Mouse (Mus musculus): ENCODE measurements around the gene Met. TPM values are rescaled to one million over a fixed set of nuclear protein-coding genes. Genes with fewer than 3 reads are reported as not detected.

The Met gene
- polyA plus RNA-seq, 1 experiment = 6.8 TPM

- 62% methylated on average over 2 of the region's 2 CpGs for WGBS
- DNase-seq (ENCODE audit: low read depth, low spot score) = no peak
These were observed 24.8 kb downstream of the Met start for GRCm38 (mm10) chr6:17488291-17488817.

- no peak for DNase-seq (ENCODE audit: low read depth, low spot score)
- 63% methylated on average over 2 of the region's 2 CpGs for WGBS
These were observed 27.2 kb downstream of the Met start for GRCm38 (mm10) chr6:17490786-17491185.

- no peak for DNase-seq (ENCODE audit: low read depth, low spot score)
- WGBS = 87% methylated on average over 10 of the region's 10 CpGs
These were observed 27.9 kb downstream of the Met start for GRCm38 (mm10) chr6:17491502-17491901.

- 78% methylated on average over 8 of the region's 8 CpGs for WGBS
- no peak for DNase-seq (ENCODE audit: low read depth, low spot score)
These were observed 28.5 kb downstream of the Met start for GRCm38 (mm10) chr6:17492062-17492461.

- DNase-seq (ENCODE audit: low read depth, low spot score) = no peak
- 92% methylated on average over 1 of the region's 1 CpGs for WGBS
These were observed 31.8 kb downstream of the Met start for GRCm38 (mm10) chr6:17495413-17495812.

- WGBS = 54% methylated on average over 4 of the region's 4 CpGs
- DNase-seq (ENCODE audit: low read depth, low spot score) = no peak
These were observed 33.8 kb downstream of the Met start for GRCm38 (mm10) chr6:17497366-17497765.

- DNase-seq (ENCODE audit: low read depth, low spot score) = no peak
- WGBS = 80% methylated on average over 8 of the region's 8 CpGs
These were observed 35.2 kb downstream of the Met start for GRCm38 (mm10) chr6:17498801-17499200.

GRCm38 (mm10) chr6:17501440-17501839, 37.8 kb downstream of the Met start:
- WGBS = 65% methylated on average over 4 of the region's 4 CpGs
- DNase-seq (ENCODE audit: low read depth, low spot score) = no peak

GRCm38 (mm10) chr6:17502311-17502710, 38.7 kb downstream of the Met start:
- 29% methylated on average over 1 of the region's 1 CpGs for WGBS
- no peak for DNase-seq (ENCODE audit: low read depth, low spot score)

- no peak for DNase-seq (ENCODE audit: low read depth, low spot score)
- 39% methylated on average over 3 of the region's 3 CpGs for WGBS
These were observed 40.1 kb downstream of the Met start for GRCm38 (mm10) chr6:17503724-17504123.

- 91% methylated on average over 3 of the region's 3 CpGs for WGBS
- no peak for DNase-seq (ENCODE audit: low read depth, low spot score)
These were observed 41.9 kb downstream of the Met start for GRCm38 (mm10) chr6:17505530-17505929.

- WGBS = 51% methylated on average over 2 of the region's 2 CpGs
- DNase-seq (ENCODE audit: low read depth, low spot score) = no peak
These were observed 43.2 kb downstream of the Met start for GRCm38 (mm10) chr6:17506831-17507230.

GRCm38 (mm10) chr6:17508184-17508583, 44.6 kb downstream of the Met start:
- DNase-seq (ENCODE audit: low read depth, low spot score) = no peak
- WGBS = 47% methylated on average over 5 of the region's 5 CpGs

- DNase-seq (ENCODE audit: low read depth, low spot score) = no peak
- WGBS = 55% methylated on average over 9 of the region's 9 CpGs
These were observed 45.2 kb downstream of the Met start for GRCm38 (mm10) chr6:17508604-17509372.

- no peak for DNase-seq (ENCODE audit: low read depth, low spot score)
These were observed 49.8 kb downstream of the Met start for GRCm38 (mm10) chr6:17513381-17513780.

GRCm38 (mm10) chr6:17515775-17516460, 52.3 kb downstream of the Met start:
- 49% methylated on average over 7 of the region's 7 CpGs for WGBS
- DNase-seq (ENCODE audit: low read depth, low spot score) = no peak

More at GRCm38 (mm10) chr6:17513381-17513780, 49.8 kb downstream of the Met start:
- 90% methylated on average over 15 of the region's 15 CpGs for WGBS

- WGBS = 82% methylated on average over 8 of the region's 8 CpGs
- no peak for DNase-seq (ENCODE audit: low read depth, low spot score)
These were observed 58.5 kb downstream of the Met start for GRCm38 (mm10) chr6:17521901-17522717.

GRCm38 (mm10) chr6:17522917-17523316, 59.3 kb downstream of the Met start:
- no peak for DNase-seq (ENCODE audit: low read depth, low spot score)
- 70% methylated on average over 4 of the region's 4 CpGs for WGBS

GRCm38 (mm10) chr6:17529490-17530269, 66.1 kb downstream of the Met start:
- DNase-seq (ENCODE audit: low read depth, low spot score) = no peak

More at GRCm38 (mm10) chr6:17529490-17530269, 66.1 kb downstream of the Met start:
- 49% methylated on average over 6 of the region's 6 CpGs for WGBS

Measured in large intestine, adult 2 months (tissue).